Mouse (Mus musculus): ENCODE results near the gene Hpca. TPM values are rescaled to one million over a fixed set of nuclear protein-coding genes. Genes with fewer than 3 reads are reported as not detected.
A peak's percentile ranks its signal among the peaks of the same experiment; 100 is the strongest.

Gene Hpca
- total and polyA plus RNA-seq, 2 experiments from 2014 or later = 128 to 129 TPM

DNA sequence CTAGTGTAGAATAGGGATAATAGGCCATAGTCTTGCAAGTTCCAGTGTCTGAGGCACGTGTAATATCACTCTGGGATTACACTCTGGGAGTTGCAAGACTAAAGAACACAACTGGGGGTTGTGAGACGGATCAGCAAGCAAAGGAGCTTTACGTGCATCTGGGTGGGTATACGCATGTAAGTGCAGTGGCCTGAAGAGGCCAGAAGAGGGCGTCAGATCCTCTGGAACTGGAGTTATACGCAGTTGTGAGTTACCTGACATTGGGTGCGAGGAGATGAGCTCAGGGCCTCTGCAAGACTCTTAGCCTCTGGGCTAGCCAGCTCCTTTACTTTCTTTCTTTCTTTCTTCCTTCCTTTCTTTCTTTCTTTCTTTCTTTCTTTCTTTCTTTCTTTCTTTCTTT, 24.8 kb downstream of the Hpca start:
- no peaks in the 10 kb centered on the region for H3K9me3 ChIP-seq (ENCODE audit: low read length)
- no peak overlapping the region for H3K27ac ChIP-seq (ENCODE audit: low read depth, low read length)
- ATAC-seq = no peak
- H3K4me2 ChIP-seq (ENCODE audit: low read depth) = no peak overlapping the region
- no peak for DNase-seq
- H3K4me3 ChIP-seq (ENCODE audit: low read depth, low read length) = no peak overlapping the region
- no peak overlapping the region for H3K9ac ChIP-seq
- H3K36me3 ChIP-seq (ENCODE audit: insufficient read depth) = no peaks in the 10 kb centered on the region
- WGBS = 76% methylated on average over 7 of the region's 7 CpGs
- H3K27me3 ChIP-seq (ENCODE audit: insufficient read depth, low read length) = no peaks in the 10 kb centered on the region
- TF ChIP-seq CTCF (IDR thresholded peaks at IDR 0.05; ENCODE audit: low read depth) = no peak; the same call in 1 of the 2 replicates
- no peaks in the 10 kb centered on the region for H3K4me1 ChIP-seq (ENCODE audit: insufficient read depth)

DNA sequence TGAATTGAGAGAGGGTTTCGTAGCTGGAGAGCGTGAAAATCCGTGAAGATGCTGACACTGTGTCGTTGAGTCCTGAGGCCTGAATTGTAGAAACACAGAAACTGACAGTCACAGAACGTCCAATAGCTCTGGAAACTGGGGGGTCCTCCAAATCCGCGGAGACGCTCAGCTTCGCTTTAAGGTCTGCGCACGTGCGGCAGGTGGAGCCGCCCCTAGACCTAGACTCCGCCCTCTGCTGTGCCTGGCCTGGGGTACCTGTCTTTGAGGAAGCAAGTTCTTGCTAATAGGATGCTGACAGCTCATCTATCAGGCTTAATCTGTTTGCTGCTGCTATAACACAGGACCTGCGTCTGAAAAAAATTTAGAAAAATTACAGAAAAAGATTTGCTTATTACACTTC, 26.6 kb downstream of the Hpca start:
- ATAC-seq (no peak), DNase-seq (no peak)
- 26% methylated on average over 15 of the region's 15 CpGs for WGBS
- no peak for TF ChIP-seq CTCF (IDR thresholded peaks at IDR 0.05; ENCODE audit: low read depth)
- Histone ChIP-seq H3K9ac (no peak overlapping the region), H3K27ac (ENCODE audit: low read depth, low read length) (no peak overlapping the region), H3K9me3 (ENCODE audit: low read length) (no peaks in the 10 kb centered on the region), H3K4me3 (ENCODE audit: low read depth, low read length) (no peak overlapping the region), H3K4me2 (ENCODE audit: low read depth) (no peak overlapping the region), H3K27me3 (ENCODE audit: insufficient read depth, low read length) (no peaks in the 10 kb centered on the region), H3K4me1 (ENCODE audit: insufficient read depth) (no peaks in the 10 kb centered on the region), H3K36me3 (ENCODE audit: insufficient read depth) (no peaks in the 10 kb centered on the region)

DNA sequence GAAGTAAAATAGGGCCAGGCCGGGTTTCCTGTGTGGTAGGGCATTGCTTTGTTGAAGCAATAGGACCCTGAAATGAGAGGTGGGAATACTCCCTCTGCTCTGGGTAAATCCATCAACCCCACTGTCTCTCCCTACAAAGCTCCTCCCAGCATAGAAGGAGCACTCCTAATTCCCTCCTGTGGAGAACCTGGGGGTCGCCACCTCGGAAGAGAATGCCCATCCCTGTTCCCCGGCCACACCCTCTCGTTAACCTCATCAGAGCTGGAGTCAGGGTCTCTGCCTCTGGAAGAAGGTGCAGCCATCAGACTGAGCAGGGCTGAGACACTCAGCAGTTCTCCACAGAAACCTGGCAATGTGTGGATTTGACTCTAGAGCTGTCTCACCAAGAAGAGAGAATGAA, 34.0 kb downstream of the Hpca start:
- DNase-seq = no peak
- Histone ChIP-seq H3K9ac (no peak overlapping the region), H3K27ac (ENCODE audit: low read depth, low read length) (no peak overlapping the region), H3K9me3 (ENCODE audit: low read length) (no peaks in the 10 kb centered on the region), H3K4me1 (ENCODE audit: insufficient read depth) (no peaks in the 10 kb centered on the region), H3K4me2 (ENCODE audit: low read depth) (no peak overlapping the region), H3K27me3 (ENCODE audit: insufficient read depth, low read length) (no peaks in the 10 kb centered on the region), H3K36me3 (ENCODE audit: insufficient read depth) (peaks cover 16% of the 10 kb centered on the region), H3K4me3 (ENCODE audit: low read depth, low read length) (no peak overlapping the region)
- no peak for ATAC-seq
- no peak for TF ChIP-seq CTCF (IDR thresholded peaks at IDR 0.05; ENCODE audit: low read depth)
- 49% methylated on average over 5 of the region's 5 CpGs for WGBS

DNA sequence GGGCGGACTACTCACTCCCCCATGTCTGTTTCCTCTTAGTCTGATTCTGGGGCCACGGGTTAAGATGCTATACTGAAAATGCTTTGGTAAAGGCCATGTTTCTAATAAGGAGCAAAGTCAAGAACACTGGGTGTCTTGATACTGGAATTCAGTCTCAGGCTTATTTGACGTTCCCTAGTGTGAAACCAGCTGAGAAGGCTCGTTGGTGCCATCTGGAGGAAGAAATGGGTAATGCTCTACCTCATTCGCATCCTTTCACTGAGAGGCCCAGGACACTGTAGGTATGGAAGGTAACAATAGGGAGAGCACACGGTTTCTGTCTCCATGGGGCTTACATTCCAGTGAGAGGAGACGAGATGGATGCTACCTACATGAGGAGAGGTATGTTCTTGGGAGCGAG, 35.8 kb downstream of the Hpca start:
- no peak overlapping the region for H3K4me2 ChIP-seq (ENCODE audit: low read depth)
- TF ChIP-seq CTCF (IDR thresholded peaks at IDR 0.05; ENCODE audit: low read depth) = peak; percentile 94
- DNase-seq (peak; percentile 89), ATAC-seq (peak; percentile 76; the same call in 1 of the 2 replicates)
- no peaks in the 10 kb centered on the region for H3K27me3 ChIP-seq (ENCODE audit: insufficient read depth, low read length)
- H3K9ac ChIP-seq = no peak overlapping the region
- no peaks in the 10 kb centered on the region for H3K9me3 ChIP-seq (ENCODE audit: low read length)
- no peaks in the 10 kb centered on the region for H3K4me1 ChIP-seq (ENCODE audit: insufficient read depth)
- H3K27ac ChIP-seq (ENCODE audit: low read depth, low read length) = no peak overlapping the region
- peaks cover 17% of the 10 kb centered on the region for H3K36me3 ChIP-seq (ENCODE audit: insufficient read depth)
- 27% methylated on average over 8 of the region's 8 CpGs for WGBS
- H3K4me3 ChIP-seq (ENCODE audit: low read depth, low read length) = no peak overlapping the region

DNA sequence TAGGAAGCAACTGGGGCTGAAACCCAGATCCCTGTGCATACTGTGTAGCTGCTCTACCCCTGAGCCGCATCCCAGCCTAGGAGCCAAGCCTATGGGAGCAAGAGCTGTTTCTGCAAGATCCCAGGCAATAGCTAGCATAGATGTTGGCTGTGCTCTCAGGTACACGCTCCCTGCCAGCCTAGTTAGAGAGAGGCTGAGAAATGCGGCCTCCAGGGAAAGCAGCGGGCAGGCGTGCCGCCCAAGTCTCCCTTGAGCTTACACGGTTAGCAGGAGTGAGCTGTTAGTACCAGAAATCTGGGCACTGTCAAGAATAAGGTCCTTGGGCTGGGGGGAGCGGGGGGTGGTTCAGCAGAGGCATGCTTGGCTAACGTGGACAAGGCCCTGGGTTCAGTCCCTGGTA, 36.9 kb downstream of the Hpca start:
- Histone ChIP-seq H3K27ac (ENCODE audit: low read depth, low read length) (no peak overlapping the region), H3K4me1 (ENCODE audit: insufficient read depth) (no peaks in the 10 kb centered on the region), H3K9ac (no peak overlapping the region), H3K4me2 (ENCODE audit: low read depth) (no peak overlapping the region), H3K27me3 (ENCODE audit: insufficient read depth, low read length) (no peaks in the 10 kb centered on the region), H3K9me3 (ENCODE audit: low read length) (no peaks in the 10 kb centered on the region), H3K4me3 (ENCODE audit: low read depth, low read length) (no peak overlapping the region), H3K36me3 (ENCODE audit: insufficient read depth) (peaks cover 28% of the 10 kb centered on the region)
- no peak for ATAC-seq
- TF ChIP-seq CTCF (IDR thresholded peaks at IDR 0.05; ENCODE audit: low read depth) = no peak
- DNase-seq = no peak
- WGBS = 87% methylated on average over 9 of the region's 9 CpGs

DNA sequence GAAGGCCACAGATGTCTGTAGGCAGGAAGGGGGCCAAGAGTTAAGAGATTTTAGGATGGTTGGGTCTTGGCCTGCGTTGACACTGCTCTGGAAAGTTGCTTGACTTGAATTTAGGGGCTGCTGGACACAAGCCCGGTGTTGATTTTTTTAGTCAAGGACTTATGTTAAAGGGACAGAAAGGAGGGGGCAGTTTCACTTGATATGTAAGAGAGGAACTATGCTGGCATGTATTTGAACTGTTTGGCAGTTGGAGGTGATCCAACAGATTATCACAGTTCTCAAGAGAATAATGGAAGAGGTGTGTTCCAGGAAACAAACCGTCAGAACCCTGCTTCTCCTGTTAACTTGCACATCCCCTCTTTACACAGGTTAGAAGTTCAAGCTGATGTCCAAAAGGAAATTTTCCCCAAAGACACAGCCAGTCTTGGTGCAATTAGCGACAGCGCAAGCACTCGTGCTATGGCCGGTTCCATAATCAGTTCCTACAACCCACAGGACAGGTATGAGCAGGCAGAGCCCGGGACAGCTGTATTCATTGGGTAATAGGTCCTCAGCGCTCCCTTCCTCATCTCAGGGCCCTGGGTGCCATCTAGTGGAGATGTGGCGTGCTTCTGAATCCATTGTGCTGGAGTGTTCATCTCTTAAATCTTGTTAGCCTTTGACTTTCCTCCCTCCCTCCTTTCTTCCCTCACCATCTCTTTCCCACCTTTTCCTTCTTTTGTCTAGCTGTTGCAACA, 39.3 kb downstream of the Hpca start:
- peaks cover 48% of the 10 kb centered on the region for H3K36me3 ChIP-seq (ENCODE audit: insufficient read depth)

DNA sequence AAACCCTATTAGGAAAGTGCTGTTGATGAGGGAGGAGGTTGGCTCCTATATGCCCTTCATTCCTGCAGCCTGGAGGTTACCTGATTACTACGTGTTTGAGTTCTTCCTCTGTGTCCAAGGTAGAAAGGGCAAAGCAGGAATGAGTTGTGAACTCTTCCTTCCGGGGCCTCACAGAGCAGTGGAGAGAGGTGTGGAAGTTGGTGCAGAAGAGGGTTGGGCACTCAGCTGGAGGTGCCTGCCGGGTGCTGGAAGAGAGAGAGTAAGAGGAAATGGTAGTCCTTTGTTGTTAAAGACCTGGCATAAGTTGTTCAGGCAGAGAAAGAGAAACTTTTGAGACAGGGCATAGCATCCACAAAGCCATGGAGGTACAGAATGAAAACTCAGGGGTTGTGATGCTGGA, 39.9 kb downstream of the Hpca start:
- no peak for TF ChIP-seq CTCF (IDR thresholded peaks at IDR 0.05; ENCODE audit: low read depth)
- Histone ChIP-seq H3K36me3 (ENCODE audit: insufficient read depth) (peaks cover 53% of the 10 kb centered on the region), H3K27me3 (ENCODE audit: insufficient read depth, low read length) (no peaks in the 10 kb centered on the region), H3K9me3 (ENCODE audit: low read length) (no peaks in the 10 kb centered on the region), H3K4me1 (ENCODE audit: insufficient read depth) (no peaks in the 10 kb centered on the region), H3K4me2 (ENCODE audit: low read depth) (no peak overlapping the region), H3K27ac (ENCODE audit: low read depth, low read length) (no peak overlapping the region), H3K9ac (no peak overlapping the region), H3K4me3 (ENCODE audit: low read depth, low read length) (no peak overlapping the region)
- 90% methylated on average over 3 of the region's 3 CpGs for WGBS
- no peak for DNase-seq
- no peak for ATAC-seq

More for the DNA sequence above, 39.3 kb downstream of the Hpca start:
- no peak overlapping the region for H3K27ac ChIP-seq (ENCODE audit: low read depth, low read length)
- H3K9ac ChIP-seq = no peak overlapping the region
- TF ChIP-seq CTCF (IDR thresholded peaks at IDR 0.05; ENCODE audit: low read depth) = peak; percentile 87
- no peaks in the 10 kb centered on the region for H3K4me1 ChIP-seq (ENCODE audit: insufficient read depth)
- WGBS = 42% methylated on average over 10 of the region's 10 CpGs
- no peak overlapping the region for H3K4me3 ChIP-seq (ENCODE audit: low read depth, low read length)
- H3K4me2 ChIP-seq (ENCODE audit: low read depth) = no peak overlapping the region
- no peaks in the 10 kb centered on the region for H3K27me3 ChIP-seq (ENCODE audit: insufficient read depth, low read length)
- peak; percentile 82 for DNase-seq
- ATAC-seq = peak; percentile 84
- no peaks in the 10 kb centered on the region for H3K9me3 ChIP-seq (ENCODE audit: low read length)
